Mouse (Mus musculus) liver, embryonic 13.5 days (tissue): ENCODE measurements around the gene Calcr. TPM values are rescaled to one million over a fixed set of nuclear protein-coding genes. Genes with fewer than 3 reads are reported as not detected.
A peak's percentile ranks its signal among the peaks of the same experiment; 100 is the strongest.
"Not testable (repeated sequence)": the region's sequence is repeated elsewhere in the genome, so short reads cannot be mapped to it uniquely, and the experiment has no call there.

Source experiments
- ATAC-seq: fragments of 200-750 bp; cut with Nextera tagmentation; 2 replicates; pipeline ENCODE4 v1.8.0; 2017; ENCODE audit warnings: low read depth, mild to moderate bottlenecking, moderate number of reproducible peaks, moderate library complexity
- DNase-seq: peaks from one replicate; pipeline ENCODE4 v3.0.0; 2022
- H3K27ac ChIP-seq: fragments of 300-500 bp; sonication (generic); 2 replicates; pipeline ENCODE4 v1.5.1; 2015; ENCODE audit warnings: moderate library complexity, mild to moderate bottlenecking, inconsistent platforms
- H3K27me3 ChIP-seq: fragments of 300-500 bp; sonication (generic); 2 replicates; pipeline ENCODE4 v1.6.1; 2015; ENCODE audit warnings: mild to moderate bottlenecking, inconsistent platforms
- H3K36me3 ChIP-seq: fragments of 300-500 bp; sonication (generic); 2 replicates; pipeline ENCODE4 v1.6.1; 2015; ENCODE audit warnings: mild to moderate bottlenecking, inconsistent platforms
- H3K4me1 ChIP-seq: fragments of 300-500 bp; sonication (generic); replicated peaks from 2 replicates; pipeline ENCODE4 v1.6.1; 2015; ENCODE audit warnings: inconsistent platforms
- H3K4me2 ChIP-seq: fragments of 300-500 bp; sonication (generic); 2 replicates; pipeline ENCODE4 v1.6.1; 2015; ENCODE audit warnings: inconsistent platforms, mild to moderate bottlenecking, moderate library complexity
- H3K4me3 ChIP-seq: fragments of 300-500 bp; sonication (generic); replicated peaks from 2 replicates; pipeline ENCODE4 v1.5.1; 2015; ENCODE audit warnings: mild to moderate bottlenecking, inconsistent platforms
- H3K9ac ChIP-seq: fragments of 300-500 bp; sonication (generic); 2 replicates; pipeline ENCODE4 v1.6.1; 2015; ENCODE audit warnings: mild to moderate bottlenecking, inconsistent platforms
- H3K9me3 ChIP-seq: fragments of 300-500 bp; sonication (generic); replicated peaks from 2 replicates; pipeline ENCODE4 v1.6.1; 2016; ENCODE audit warnings: inconsistent platforms
- WGBS: fragments of 180-500 bp; shearing (Covaris S2); methylation state at CpG from one replicate; pipeline ENCODE4 v1.1.7; 2015; ENCODE audit not compliant: insufficient replicate concordance; 5-methylcytosine and 5-hydroxymethylcytosine counted together
- microRNA counts: library from miRNA; unstranded; fragments of <30 nt; microRNA quantifications from one replicate; lab custom pipeline; 2016
- microRNA-seq: library from miRNA; unstranded; fragments of <30 nt; microRNA quantifications from one replicate; pipeline ENCODE4, GENCODE M21; 2016
- polyA plus RNA-seq: library from polyadenylated mRNA; unstranded; fragments of >200 nt; fragmentation: Nextera tagmentation; extraction: Ambion mirVana; gene quantifications from 2 replicates; pipeline ENCODE4 v1.2.1, GENCODE M21; 2015

The Calcr gene
- polyA plus RNA-seq, 1 experiment from 2014 or later = not detected

- Histone ChIP-seq H3K4me3 (no peak overlapping the region), H3K27ac (no peak overlapping the region), H3K9ac (no peak overlapping the region), H3K36me3 (no peaks in the 10 kb centered on the region), H3K4me2 (no peak overlapping the region), H3K27me3 (no peaks in the 10 kb centered on the region), H3K9me3 (no peaks in the 10 kb centered on the region), H3K4me1 (no peaks in the 10 kb centered on the region)
- 54% methylated on average over 2 of the region's 2 CpGs for WGBS
- ATAC-seq (no peak), DNase-seq (no peak)
These were observed 86.7 kb downstream of the Calcr start for GRCm38 (mm10) chr6:3677806-3678205.

GRCm38 (mm10) chr6:3671941-3672340 lies 92.6 kb downstream of the Calcr start:
- H3K9me3 ChIP-seq = not testable (repeated sequence)
- WGBS = 67% methylated on average over 4 of the region's 4 CpGs

GRCm38 (mm10) chr6:3664147-3664716 lies 100.3 kb downstream of the Calcr start:
- Histone ChIP-seq H3K4me3 (no peak overlapping the region), H3K9ac (no peak overlapping the region), H3K4me1 (no peaks in the 10 kb centered on the region), H3K9me3 (no peaks in the 10 kb centered on the region), H3K36me3 (no peaks in the 10 kb centered on the region), H3K27ac (no peak overlapping the region), H3K27me3 (no peaks in the 10 kb centered on the region), H3K4me2 (no peak overlapping the region)
- DNase-seq (no peak), ATAC-seq (no peak)
- 66% methylated on average over 10 of the region's 10 CpGs for WGBS

More at GRCm38 (mm10) chr6:3671941-3672340, 92.6 kb downstream of the Calcr start:
- H3K4me3 ChIP-seq, DNase-seq, H3K36me3 ChIP-seq, ATAC-seq, H3K27ac ChIP-seq, H3K27me3 ChIP-seq, H3K9ac ChIP-seq, H3K4me1 ChIP-seq, H3K4me2 ChIP-seq: not testable (repeated sequence)

GRCm38 (mm10) chr6:3658405-3658804 lies 106.1 kb downstream of the Calcr start:
- Histone ChIP-seq H3K9me3 (no peaks in the 10 kb centered on the region), H3K9ac (no peak overlapping the region), H3K4me1 (no peaks in the 10 kb centered on the region), H3K4me3 (no peak overlapping the region), H3K36me3 (no peaks in the 10 kb centered on the region), H3K27me3 (no peaks in the 10 kb centered on the region), H3K27ac (no peak overlapping the region), H3K4me2 (no peak overlapping the region)
- ATAC-seq (no peak), DNase-seq (no peak)
- WGBS = 78% methylated on average over 4 of the region's 4 CpGs

MicroRNA genes within 50 kb of the gene (microRNA counts, 519-probe panel; counts per million panel counts)
- microRNA mmu-miR-489 (lab: Ali Mortazavi, UCI) (2,908 counts per million, percentile 14 among the panel's probes with 10 or more counts), microRNA mmu-miR-653 (lab: Ali Mortazavi, UCI) (114 counts per million)

Small RNA genes lying within 50 kb of the gene (microRNA-seq; reads per million reads assigned to microRNA genes)
- gene Mir489 = not detected
- not detected for gene Mir653

Other genes with a start within 250 kb of the Calcr start
- gene Tfpi2, start 224.2 kb upstream of the Calcr start, polyA plus RNA-seq = 15.8 and 23.1 TPM in 2 replicates
- not detected in 2 replicates for gene Gngt1, start 229.1 kb upstream of the Calcr start, polyA plus RNA-seq
- 21.1 and 24.5 TPM in 2 replicates for gene Gng11, start 239.2 kb upstream of the Calcr start, polyA plus RNA-seq